Mouse (Mus musculus) E14TG2a.4 (cell line): ENCODE measurements around the gene Gm35549.

ENCODE experiments used
- CTCF ChIP-seq: conservative IDR thresholded peaks from 2 replicates; pipeline ENCODE4 v1.5.1; 2014; ENCODE audit warnings: low read length
- NANOG ChIP-seq: IDR thresholded peaks from 2 replicates; pipeline ENCODE4 v1.6.1; 2014; ENCODE audit warnings: borderline replicate concordance, low read length, mixed read lengths
- POU5F1 ChIP-seq: IDR thresholded peaks from 2 replicates; pipeline ENCODE4 v1.6.1; 2014; ENCODE audit warnings: low read length, borderline replicate concordance

DNA sequence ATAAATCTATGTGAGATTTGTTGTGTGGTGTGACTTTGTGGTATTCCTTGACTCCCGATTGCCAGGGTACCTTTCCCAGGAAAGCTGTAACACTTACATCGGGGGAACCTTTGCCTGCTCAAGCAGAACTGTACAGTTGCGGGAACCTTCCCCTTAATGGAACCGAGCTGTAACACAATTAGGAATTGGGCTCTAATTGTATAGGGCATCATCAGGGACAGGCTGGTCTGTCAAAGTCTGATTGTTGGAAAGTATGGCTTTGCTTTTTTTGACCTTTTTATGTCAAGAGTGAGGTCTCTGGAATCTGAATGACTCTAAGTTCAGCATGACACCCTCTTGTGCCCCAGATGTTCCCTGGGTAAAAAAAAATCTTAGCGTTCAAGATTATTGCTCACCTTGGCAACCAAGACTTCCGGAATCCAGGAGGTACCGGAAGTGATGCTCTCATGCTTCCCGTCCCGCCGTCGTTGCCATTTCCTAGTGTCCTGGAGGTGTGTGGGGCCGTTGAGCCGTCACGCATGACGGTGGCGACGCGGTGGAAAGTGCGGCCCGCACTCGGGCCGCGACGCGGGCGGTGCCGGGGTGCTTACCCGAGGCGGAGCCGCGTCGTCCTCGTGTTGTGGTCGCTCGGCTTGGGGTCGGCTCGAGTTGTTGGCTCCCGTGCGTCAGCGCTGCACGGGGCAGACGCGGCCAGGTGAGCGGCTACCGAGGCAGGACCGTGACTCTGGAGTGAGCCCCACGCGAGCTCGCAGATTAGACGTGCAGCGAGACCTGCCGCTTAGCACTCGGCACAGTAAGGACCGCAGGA lies 42.7 kb upstream of the Gm35549 start:
- TF ChIP-seq CTCF (no peak), NANOG (no peak), POU5F1 (no peak)
